Mouse (Mus musculus) hindbrain, embryonic 11.5 days (tissue): ENCODE data around the gene Hibch. TPM values are rescaled to one million over a fixed set of nuclear protein-coding genes. Genes with fewer than 3 reads are reported as not detected.
"Not testable (repeated sequence)": the region's sequence is repeated elsewhere in the genome, so short reads cannot be mapped to it uniquely, and the experiment has no call there.

Source experiments
- ATAC-seq: fragments of 200-750 bp; cut with Nextera tagmentation; 2 replicates; pipeline ENCODE4 v1.8.0; 2017; ENCODE audit warnings: mild to moderate bottlenecking, moderate TSS enrichment, moderate library complexity; ENCODE audit not compliant: low FRiP score
- DNase-seq: peaks from one replicate; pipeline ENCODE4 v3.0.0-alpha.2; 2015; ENCODE audit warnings: low spot score
- H3K27ac ChIP-seq: fragments of 300-500 bp; sonication (generic); 2 replicates; pipeline ENCODE4 v1.5.1; 2014; ENCODE audit warnings: mild to moderate bottlenecking, low read depth, low read length
- H3K27me3 ChIP-seq: fragments of 300-500 bp; sonication (generic); 2 replicates; pipeline ENCODE4 v1.6.1; 2014; ENCODE audit warnings: mild to moderate bottlenecking, low read length, moderate library complexity, mixed read lengths; ENCODE audit not compliant: control insufficient read depth, insufficient read depth
- H3K36me3 ChIP-seq: fragments of 300-500 bp; sonication (generic); 2 replicates; pipeline ENCODE4 v1.6.1; 2014; ENCODE audit warnings: mild to moderate bottlenecking, low read length, moderate library complexity, mixed read lengths; ENCODE audit not compliant: control insufficient read depth, insufficient read depth
- H3K4me1 ChIP-seq: fragments of 300-500 bp; sonication (generic); replicated peaks from 2 replicates; pipeline ENCODE4 v1.6.1; 2014; ENCODE audit warnings: low read length, mixed read lengths; ENCODE audit not compliant: control insufficient read depth, insufficient read depth
- H3K4me2 ChIP-seq: fragments of 300-500 bp; sonication (generic); replicated peaks from 2 replicates; pipeline ENCODE4 v1.6.1; 2014; ENCODE audit warnings: mild to moderate bottlenecking, low read depth, low read length
- H3K4me3 ChIP-seq: fragments of 300-500 bp; sonication (generic); 2 replicates; pipeline ENCODE4 v1.5.1; 2014; ENCODE audit warnings: low read depth, low read length
- H3K9ac ChIP-seq: fragments of 300-500 bp; sonication (generic); 2 replicates; pipeline ENCODE4 v1.6.1; 2014; ENCODE audit warnings: low read depth, low read length
- H3K9me3 ChIP-seq: fragments of 300-500 bp; sonication (generic); 2 replicates; pipeline ENCODE4 v1.6.1; 2016; ENCODE audit warnings: low read length; ENCODE audit not compliant: control insufficient read depth
- WGBS: fragments of 180-500 bp; shearing (Covaris S2); extraction: QIAGEN DNeasy Blood & Tissue Kit; methylation state at CpG from one replicate; pipeline ENCODE4 v1.1.7; 2014; 5-methylcytosine and 5-hydroxymethylcytosine counted together
- polyA plus RNA-seq: library from polyadenylated mRNA; unstranded; fragments of >200 nt; fragmentation: Nextera tagmentation; extraction: Ambion mirVana; gene quantifications from 2 replicates; pipeline ENCODE4 v1.2.1, GENCODE M21; 2014

The Hibch gene
- polyA plus RNA-seq, 1 experiment from 2014 or later, result 31.0 TPM

DNA sequence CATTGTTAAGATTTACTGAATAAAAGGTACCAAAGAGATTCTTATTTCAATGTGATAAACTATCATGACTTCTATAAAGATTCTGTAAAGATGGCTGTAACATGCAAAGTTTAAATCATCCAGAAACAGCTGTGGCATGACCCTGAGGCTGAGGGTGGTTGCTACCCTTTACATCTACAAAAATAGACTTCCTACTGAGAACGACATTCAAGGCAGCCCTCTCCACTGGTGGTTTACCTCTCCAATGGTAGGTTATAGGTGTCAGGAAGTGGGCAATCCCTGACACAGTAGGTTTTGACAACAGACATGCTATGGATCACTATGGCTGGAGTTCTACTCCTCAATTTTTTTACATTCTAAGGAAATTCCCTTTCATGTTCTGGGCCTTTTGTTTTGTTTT lies 79.8 kb downstream of the Hibch start:
- no CpG with 5 or more reads among the region's 1 CpGs for WGBS
- H3K27ac ChIP-seq, ATAC-seq, H3K4me1 ChIP-seq, H3K9ac ChIP-seq, H3K36me3 ChIP-seq, DNase-seq, H3K9me3 ChIP-seq, H3K4me2 ChIP-seq, H3K27me3 ChIP-seq, H3K4me3 ChIP-seq: not testable (repeated sequence)

DNA sequence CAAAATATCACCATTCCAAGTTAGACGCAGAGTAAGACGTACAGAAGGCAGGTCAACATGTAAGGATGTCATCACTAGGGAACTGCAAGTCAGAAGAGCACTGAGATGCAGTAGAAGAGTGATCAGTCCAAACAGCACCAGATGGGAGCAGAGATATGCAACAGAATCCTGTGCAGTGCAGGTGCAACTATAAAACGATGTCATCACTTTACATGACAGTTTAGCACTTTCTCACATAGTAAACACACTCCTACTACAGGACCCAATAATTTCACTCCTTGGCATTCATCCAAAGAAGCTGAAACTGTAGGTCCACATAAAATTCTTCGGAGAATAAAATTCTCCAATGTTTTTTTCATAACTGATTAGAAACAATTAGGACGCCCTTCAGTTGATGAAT lies 89.8 kb downstream of the Hibch start:
- Histone ChIP-seq H3K36me3 (no peaks in the 10 kb centered on the region), H3K9ac (no peak overlapping the region), H3K9me3 (no peaks in the 10 kb centered on the region), H3K4me3 (no peak overlapping the region), H3K27ac (no peak overlapping the region), H3K27me3 (no peaks in the 10 kb centered on the region), H3K4me1 (no peaks in the 10 kb centered on the region), H3K4me2 (no peak overlapping the region)
- ATAC-seq, result no peak
- no peak for DNase-seq
- WGBS, result 94% methylated on average over 5 of the region's 5 CpGs

GRCm38 (mm10) chr1:52939021-52939420 lies 94.3 kb downstream of the Hibch start:
- WGBS, result 93% methylated on average over 1 of the region's 1 CpGs
- DNase-seq, result no peak
- Histone ChIP-seq H3K36me3 (no peaks in the 10 kb centered on the region), H3K4me3 (no peak overlapping the region), H3K4me1 (no peaks in the 10 kb centered on the region), H3K27me3 (no peaks in the 10 kb centered on the region), H3K27ac (no peak overlapping the region), H3K9ac (no peak overlapping the region), H3K4me2 (no peak overlapping the region), H3K9me3 (no peaks in the 10 kb centered on the region)
- ATAC-seq, result no peak

DNA sequence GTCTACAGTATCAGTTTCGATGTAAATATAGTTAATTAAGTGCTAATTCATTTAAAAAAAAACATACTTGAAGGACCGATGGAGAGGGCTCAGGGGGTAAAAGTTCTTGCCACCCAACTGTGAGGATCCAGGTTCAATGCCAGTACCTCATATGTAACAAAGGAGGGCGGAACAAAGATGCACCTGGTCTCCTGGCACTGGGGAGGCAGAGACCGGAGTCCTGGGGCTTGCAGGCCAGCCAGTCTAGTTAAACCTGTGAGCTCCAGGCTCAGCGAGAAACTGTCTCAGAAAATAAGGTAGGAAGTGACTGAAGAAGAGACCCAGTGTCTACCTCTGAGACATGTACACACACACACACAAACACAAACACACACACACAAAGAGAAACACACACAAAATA lies 103.2 kb downstream of the Hibch start:
- ATAC-seq, result no peak
- no peaks in the 10 kb centered on the region for H3K36me3 ChIP-seq
- WGBS, result 85% methylated on average over 5 of the region's 5 CpGs
- DNase-seq, result no peak
- no peaks in the 10 kb centered on the region for H3K4me1 ChIP-seq
- H3K9ac ChIP-seq, result no peak overlapping the region
- no peak overlapping the region for H3K4me2 ChIP-seq
- H3K4me3 ChIP-seq, result no peak overlapping the region
- H3K27me3 ChIP-seq, result no peaks in the 10 kb centered on the region
- H3K27ac ChIP-seq, result no peak overlapping the region
- no peaks in the 10 kb centered on the region for H3K9me3 ChIP-seq

GRCm38 (mm10) chr1:52951146-52951868 lies 106.6 kb downstream of the Hibch start:
- no peak for ATAC-seq
- Histone ChIP-seq H3K9me3 (no peaks in the 10 kb centered on the region), H3K9ac (no peak overlapping the region), H3K36me3 (no peaks in the 10 kb centered on the region), H3K27ac (no peak overlapping the region), H3K4me1 (no peaks in the 10 kb centered on the region), H3K4me3 (no peak overlapping the region), H3K27me3 (0 out of 2 replicates have a peak, but pooled peaks cover 2% of the 10 kb centered on the region), H3K4me2 (no peak overlapping the region)
- DNase-seq, result no peak
- WGBS, result 60% methylated on average over 5 of the region's 5 CpGs

- ATAC-seq, result peak; percentile 26; the same call in 1 of the 2 replicates
Measured at GRCm38 (mm10) chr1:52952143-52952542, 107.4 kb downstream of the Hibch start.

DNA sequence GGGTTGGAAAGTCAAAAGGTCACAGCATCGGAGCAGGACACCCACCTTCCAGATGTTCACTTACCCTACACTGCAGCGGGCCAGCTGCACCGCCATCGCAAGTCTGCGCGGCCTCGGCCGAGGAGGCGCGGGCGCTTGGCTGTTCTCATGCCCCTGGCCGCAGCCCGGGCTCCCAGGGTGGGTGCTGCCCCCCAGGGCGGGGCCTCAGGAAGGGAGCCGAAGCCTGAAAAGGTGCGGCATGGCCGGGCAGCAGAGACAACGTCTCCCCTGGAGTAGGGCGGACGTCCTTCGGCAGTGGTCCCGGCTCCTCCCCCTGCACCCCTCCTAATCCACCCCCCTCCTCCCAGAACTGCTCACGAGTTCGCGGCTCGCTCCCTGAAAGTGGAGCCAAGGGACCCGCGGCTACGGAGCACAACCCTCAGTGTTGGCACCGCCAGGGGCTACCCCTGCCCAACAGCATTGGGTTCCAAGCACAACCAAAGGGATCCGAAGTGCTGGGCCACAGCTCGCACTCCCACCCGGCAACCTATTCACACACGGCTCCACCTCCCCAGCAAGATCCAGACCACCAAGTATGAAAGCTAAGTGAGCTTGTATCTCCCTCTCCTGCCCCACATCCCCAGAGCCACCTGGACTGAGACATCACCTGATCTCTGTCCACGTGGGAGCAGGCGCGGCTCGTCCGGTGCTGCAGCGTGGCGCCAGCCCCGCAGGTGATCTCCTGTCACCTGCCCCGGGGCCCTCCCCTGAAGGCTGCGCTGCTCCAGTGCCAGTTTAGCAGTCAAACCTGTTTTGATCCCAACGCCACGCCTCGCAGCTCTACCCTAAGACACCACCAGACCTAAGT lies 108.0 kb downstream of the Hibch start:
- no peaks in the 10 kb centered on the region for H3K4me1 ChIP-seq
- peak; percentile 77 for ATAC-seq
- no peaks in the 10 kb centered on the region for H3K9me3 ChIP-seq
- H3K4me3 ChIP-seq, result peak overlapping the region; percentile 54
- H3K27ac ChIP-seq, result no peak overlapping the region
- peak; percentile 52 for DNase-seq
- H3K9ac ChIP-seq, result peak overlapping the region; percentile 64
- WGBS, result under 1% methylated on average over 47 of the region's 47 CpGs
- H3K27me3 ChIP-seq, result 0 out of 2 replicates have a peak, but pooled peaks cover 2% of the 10 kb centered on the region
- no peaks in the 10 kb centered on the region for H3K36me3 ChIP-seq
- peak overlapping the region; percentile 98 for H3K4me2 ChIP-seq

More at GRCm38 (mm10) chr1:52952143-52952542, 107.4 kb downstream of the Hibch start:
- Histone ChIP-seq H3K9me3 (no peaks in the 10 kb centered on the region), H3K4me1 (no peaks in the 10 kb centered on the region), H3K4me2 (peak overlapping the region; percentile 98), H3K36me3 (no peaks in the 10 kb centered on the region), H3K27me3 (0 out of 2 replicates have a peak, but pooled peaks cover 2% of the 10 kb centered on the region), H3K9ac (peak overlapping the region; percentile 64), H3K27ac (no peak overlapping the region), H3K4me3 (peak overlapping the region; percentile 54)
- no peak for DNase-seq
- WGBS, result 5% methylated on average over 5 of the region's 5 CpGs

DNA sequence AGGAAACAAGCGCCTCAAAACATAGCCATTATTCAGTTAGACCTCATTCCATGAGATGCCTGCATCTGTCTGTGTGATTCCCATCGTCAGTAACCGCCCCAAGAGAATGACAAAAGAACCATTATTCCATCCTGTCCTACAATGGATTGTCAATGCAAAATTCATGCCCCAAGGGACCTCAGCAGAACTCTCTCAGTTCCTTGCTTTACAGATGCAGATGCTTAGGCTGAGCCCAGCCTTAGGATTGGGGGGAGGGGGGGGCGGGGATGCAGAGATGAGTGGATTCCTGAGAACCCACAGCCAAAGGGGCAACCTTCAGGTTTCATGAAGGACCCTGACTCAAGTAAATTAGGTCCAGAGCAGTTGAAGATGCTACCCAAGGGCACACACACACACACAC lies 108.8 kb downstream of the Hibch start:
- DNase-seq, result peak; percentile 59
- Histone ChIP-seq H3K36me3 (no peaks in the 10 kb centered on the region), H3K9ac (no peak overlapping the region), H3K4me2 (peak overlapping the region; percentile 98), H3K9me3 (no peaks in the 10 kb centered on the region), H3K27me3 (0 out of 2 replicates have a peak, but pooled peaks cover 2% of the 10 kb centered on the region), H3K4me3 (peak overlapping the region; percentile 54; the same call in 1 of the 2 replicates), H3K27ac (no peak overlapping the region), H3K4me1 (no peaks in the 10 kb centered on the region)
- ATAC-seq, result peak; percentile 73
- WGBS, result 7% methylated on average over 4 of the region's 4 CpGs
